Mouse (Mus musculus): ENCODE data around the gene Znhit2.

Gene Znhit2

GRCm38 (mm10) chr19:6071261-6071660 is 10.3 kb downstream of the Znhit2 start:
- no peak for DNase-seq (ENCODE audit: low spot score in 2 of 2)

GRCm38 (mm10) chr19:6073889-6074288 is 12.9 kb downstream of the Znhit2 start:
- DNase-seq (ENCODE audit: low spot score in 2 of 2): no peak

DNA sequence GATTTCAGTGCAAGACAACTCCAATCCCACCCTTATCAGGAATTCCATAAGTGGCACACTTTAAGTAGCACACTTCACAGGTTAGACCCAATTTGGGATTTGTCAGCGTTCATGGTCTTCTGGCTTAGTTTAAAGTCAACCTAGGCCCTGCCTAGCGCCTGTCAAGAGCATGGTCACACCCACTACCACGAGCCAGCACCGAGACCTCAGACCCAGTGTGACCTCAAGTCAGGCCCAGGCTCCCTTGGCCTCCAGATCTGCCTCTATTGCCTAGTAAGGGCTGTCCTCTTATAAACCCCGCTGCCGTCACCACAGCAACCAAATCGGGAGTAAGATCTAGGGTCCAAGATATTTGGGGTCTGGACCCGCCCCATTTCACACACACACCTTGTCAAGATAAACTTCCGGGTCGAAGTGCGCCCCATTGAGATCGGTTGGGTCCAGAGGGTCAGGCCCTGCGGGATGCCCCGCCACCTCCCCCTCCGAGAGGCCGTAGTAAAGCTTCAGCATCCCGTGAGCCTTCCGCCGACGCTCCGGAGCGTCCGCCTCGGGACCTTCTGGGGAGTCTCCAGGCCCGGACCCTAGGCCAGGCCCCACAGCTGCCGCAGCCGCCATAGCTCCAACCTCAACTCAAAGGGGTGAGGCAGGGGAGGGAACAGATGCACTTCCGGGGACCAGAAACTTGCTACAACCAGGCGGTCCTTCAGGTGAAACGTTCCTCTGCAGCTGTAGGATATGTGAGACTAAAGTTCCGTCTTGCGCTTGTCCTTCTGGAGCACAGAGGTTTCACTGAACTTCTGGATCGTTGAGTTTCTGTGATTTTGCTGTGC is 15.8 kb downstream of the Znhit2 start, which contains the start of gene Vps51:
Vps51 (minus strand) TSS at position 668 of the 830 bp plus-strand sequence.
- peak; percentile 89 to 93 for DNase-seq (ENCODE audit: low spot score in 2 of 2)

DNA sequence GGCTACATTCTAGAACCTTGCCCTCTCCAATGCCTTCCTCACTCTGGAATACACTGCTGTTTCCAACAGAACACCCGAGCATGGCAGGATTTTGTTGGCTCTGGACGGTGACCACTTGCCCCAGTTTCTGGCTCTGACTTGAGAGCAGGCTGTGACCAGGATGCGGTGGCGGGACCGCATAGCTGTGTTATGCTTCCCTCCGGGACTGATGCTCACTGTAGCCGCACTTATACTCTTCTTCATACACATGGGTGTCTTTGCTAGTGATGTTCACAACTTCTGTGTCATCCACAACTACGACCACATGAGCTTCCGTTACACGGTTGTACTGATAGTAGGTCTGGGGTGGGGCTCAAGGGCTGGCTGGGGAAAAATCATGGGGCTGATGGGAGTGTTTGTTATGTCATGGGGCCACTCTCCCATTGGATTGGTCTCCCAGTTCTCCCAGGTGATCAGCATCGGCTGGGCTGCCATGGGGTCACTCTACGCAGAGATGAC is 19.0 kb downstream of the Znhit2 start, which contains the start of gene Tmem262:
Tmem262 (plus strand) TSS at position 51 of the 498 bp plus-strand sequence.
- no peak for DNase-seq (ENCODE audit: low spot score in 2 of 2)

- DNase-seq (ENCODE audit: low spot score in 2 of 2): no peak
Measured at GRCm38 (mm10) chr19:6082156-6082555, 21.2 kb downstream of the Znhit2 start, which contains the start of gene Gm28374. Gm28374 (minus strand) TSS chr19:6082256.

DNA sequence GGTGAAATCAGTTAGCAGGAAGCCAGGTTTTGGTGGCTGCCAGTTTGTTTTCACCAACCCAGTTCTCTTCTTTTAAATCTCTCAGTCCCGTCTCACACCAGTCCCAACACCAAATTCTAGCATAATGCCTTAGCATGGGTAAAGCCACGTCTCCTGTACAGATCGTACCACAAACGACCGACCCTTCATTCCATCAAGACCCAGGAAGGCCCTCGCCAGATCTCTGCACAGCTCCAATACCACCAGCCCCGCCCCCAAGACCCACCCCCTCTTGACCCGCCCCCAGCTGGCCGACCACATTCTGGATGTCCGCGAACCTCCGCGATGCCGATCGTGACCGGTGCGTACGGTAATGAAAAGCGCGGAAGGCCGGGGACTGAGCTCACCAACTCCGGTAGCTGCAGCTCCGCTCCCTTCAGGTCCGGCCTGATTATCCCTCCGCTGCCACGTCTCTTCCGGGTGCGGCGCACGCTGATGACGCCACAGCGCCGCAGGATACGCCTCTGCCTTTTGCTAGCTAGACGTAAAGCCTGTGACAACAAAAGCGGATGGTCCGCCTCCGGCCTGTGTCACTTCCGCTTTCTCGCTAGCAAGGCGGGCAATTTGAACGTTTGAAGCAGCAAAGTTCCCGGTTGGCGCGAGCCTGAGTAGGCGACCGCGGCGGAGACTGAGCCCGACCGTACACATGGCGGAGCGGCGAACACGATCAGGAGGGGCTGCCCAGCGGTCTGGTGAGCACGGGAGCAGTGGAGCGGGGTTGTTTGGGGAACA is 23.7 kb downstream of the Znhit2 start, which contains the start of the genes Zfpl1 and Cdca5:
Zfpl1 (minus strand) TSS at position 479 of the 771 bp plus-strand sequence.
Cdca5 (plus strand) TSS at position 506 of the 771 bp plus-strand sequence.
- DNase-seq (ENCODE audit: low spot score in 2 of 2): peak; percentile 95 to 98

DNA sequence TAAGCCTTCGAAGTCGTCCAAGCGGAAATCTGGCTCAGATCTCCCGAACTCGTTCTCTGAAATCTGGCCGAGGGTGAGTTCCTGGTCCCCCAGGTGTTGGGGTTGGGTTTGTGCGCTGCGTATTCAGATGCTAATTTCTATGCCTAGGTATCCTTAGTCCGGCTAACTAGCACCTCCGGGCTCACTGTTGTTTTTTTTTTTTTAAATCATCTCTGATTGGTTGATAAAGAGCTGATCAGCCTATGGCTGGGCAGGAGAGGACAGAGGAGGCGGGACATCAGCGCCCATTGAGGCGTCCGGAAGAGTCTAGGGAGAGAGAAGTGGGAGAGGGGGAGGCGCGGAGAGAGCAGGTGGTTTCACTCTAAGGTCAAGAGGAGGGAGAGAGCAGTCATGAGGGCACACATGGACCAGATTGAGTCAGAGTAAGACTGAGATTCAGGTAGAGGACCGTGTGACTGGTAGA is 24.5 kb downstream of the Znhit2 start:
- DNase-seq (ENCODE audit: low spot score in 2 of 2): no peak

DNA sequence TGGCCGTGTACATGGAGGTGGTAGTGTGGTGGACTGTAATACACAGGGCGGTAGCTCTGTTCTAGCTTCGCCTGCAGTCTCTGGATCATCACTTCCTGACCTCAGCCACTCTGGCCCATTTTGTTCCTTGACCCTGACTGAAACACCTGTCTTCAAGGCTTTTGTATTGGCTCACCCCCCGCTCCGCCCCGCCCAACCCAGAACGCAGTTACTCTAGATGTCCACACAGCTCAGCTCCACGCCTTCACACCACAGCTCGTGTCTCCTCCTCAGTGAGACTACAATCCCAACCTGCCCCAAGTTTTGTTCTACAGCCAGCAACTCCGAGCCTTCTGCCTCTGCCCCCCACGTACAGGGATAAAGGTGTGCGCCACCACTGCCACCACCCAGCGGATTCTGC is 27.8 kb downstream of the Znhit2 start:
- no peak for DNase-seq (ENCODE audit: low spot score in 2 of 2)

GRCm38 (mm10) chr19:6094119-6094518 is 33.1 kb downstream of the Znhit2 start, which contains the start of gene AC131692.1:
AC131692.1 (plus strand) TSS chr19:6094419.
- no peak for DNase-seq (ENCODE audit: low spot score in 2 of 2)

- no peak for DNase-seq (ENCODE audit: low spot score in 2 of 2)
Measured at GRCm38 (mm10) chr19:6097847-6098246, 36.9 kb downstream of the Znhit2 start.

GRCm38 (mm10) chr19:6101186-6101585 is 40.2 kb downstream of the Znhit2 start:
- no peak for DNase-seq (ENCODE audit: low spot score in 2 of 2)

DNA sequence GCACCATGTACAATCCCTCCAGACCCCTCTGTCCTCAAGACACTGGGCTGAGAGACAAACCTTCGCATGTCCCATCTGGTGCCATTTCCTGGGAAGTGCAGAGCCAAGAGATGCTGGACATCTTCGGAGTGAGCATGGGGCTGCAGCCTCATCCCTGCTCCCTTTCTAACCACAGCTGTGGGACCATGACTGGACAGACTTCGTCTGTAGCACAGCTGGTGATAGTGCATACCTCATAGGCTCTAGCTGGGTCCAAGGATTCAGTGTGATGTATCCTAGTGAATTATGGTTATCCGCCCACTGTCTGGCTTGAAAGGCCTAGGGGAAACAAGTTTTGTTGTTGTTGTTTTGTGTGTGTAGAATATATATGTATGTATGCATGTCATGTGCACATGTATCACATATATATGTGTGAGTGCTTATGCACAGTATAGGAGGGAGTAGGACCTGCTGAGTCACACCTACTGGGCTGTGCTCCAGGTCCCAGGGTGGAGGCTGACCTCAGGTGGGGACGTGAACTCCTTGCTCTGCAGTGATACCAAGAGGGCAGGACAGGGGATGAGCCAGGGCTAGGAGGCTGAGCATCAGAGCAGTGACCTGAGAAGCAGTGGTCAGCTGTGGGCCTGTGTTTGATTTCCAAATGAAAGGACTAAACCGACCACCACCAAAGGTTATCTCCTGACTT is 41.3 kb downstream of the Znhit2 start:
- DNase-seq (ENCODE audit: low spot score in 2 of 2): no peak

DNA sequence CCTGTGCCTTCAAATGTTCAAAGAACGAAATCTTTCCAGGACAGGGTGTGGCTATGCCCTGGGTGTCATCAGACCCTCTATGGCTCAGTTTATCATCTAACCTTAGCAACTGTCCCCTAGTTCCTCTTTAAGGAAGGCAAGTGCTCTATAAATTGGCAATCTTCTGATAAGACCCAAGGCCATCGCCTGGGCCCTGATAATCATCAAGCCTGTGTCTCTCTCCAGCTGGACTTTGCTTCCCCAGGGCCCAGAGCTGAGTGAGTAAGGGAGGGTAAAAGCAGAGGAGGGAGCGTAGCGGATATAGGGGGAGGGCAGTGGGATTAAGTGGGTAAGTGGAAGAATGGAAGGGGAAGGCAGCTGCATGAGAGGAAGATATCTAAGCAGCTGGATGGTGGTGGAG is 43.5 kb downstream of the Znhit2 start:
- DNase-seq (ENCODE audit: low spot score in 2 of 2): no peak

GRCm38 (mm10) chr19:6105586-6105985 is 44.6 kb downstream of the Znhit2 start, which contains the start of gene Naaladl1:
Naaladl1 (plus strand) TSS chr19:6105782.
- no peak for DNase-seq (ENCODE audit: low spot score in 2 of 2)

Data from frontal cortex, postnatal 36 days (tissue).